Mouse (Mus musculus) spleen, postnatal 10 days (tissue): ENCODE measurements at regions not wholly inside any gene's neighbourhood (a gene's known extent, or its start where the extent isn't known, plus 50 kb on each side); places are given as distances from the start of the nearest gene placed in this dataset.
A peak's percentile ranks its signal among the peaks of the same experiment; 100 is the strongest.
"Not testable (repeated sequence)": the region's sequence is repeated elsewhere in the genome, so short reads cannot be mapped to it uniquely, and the experiment has no call there.

Experiments used
- DNase-seq, 2 experiments: peaks; one replicate each; pipeline ENCODE4 v3.0.0; 2021 to 2022; ENCODE audit warnings: low spot score in 2 of 2

- DNase-seq: peak; percentile 16 to 58
These were observed 54.0 kb upstream of the Usp47 start for GRCm38 (mm10) chr7:111969198-111969887.

- DNase-seq: no peak
These were observed 55.0 kb upstream of the Usp47 start for GRCm38 (mm10) chr7:111968261-111968660.

- DNase-seq: no peak
These were observed 56.6 kb upstream of the Usp47 start for GRCm38 (mm10) chr7:111966716-111967115.

GRCm38 (mm10) chr7:111963969-111964368 lies 59.3 kb upstream of the Usp47 start:
- DNase-seq: no peak

- no peak for DNase-seq
These were observed 63.3 kb upstream of the Usp47 start for GRCm38 (mm10) chr7:111959977-111960376.

GRCm38 (mm10) chr7:111956671-111957070 lies 66.6 kb upstream of the Usp47 start:
- DNase-seq: no peak

- no peak for DNase-seq
These were observed 83.7 kb upstream of the Usp47 start for GRCm38 (mm10) chr7:111939631-111940030.

GRCm38 (mm10) chr7:111937547-111937946 lies 85.8 kb upstream of the Usp47 start:
- no peak for DNase-seq

- no peak for DNase-seq
These were observed 86.2 kb upstream of the Usp47 start for GRCm38 (mm10) chr7:111937102-111937501.

GRCm38 (mm10) chr7:111932725-111933124 lies 90.6 kb upstream of the Usp47 start:
- no peak for DNase-seq

- no peak for DNase-seq
These were observed 103.3 kb upstream of the Usp47 start for GRCm38 (mm10) chr7:111919961-111920360.

- DNase-seq: no peak
These were observed 119.5 kb upstream of the Usp47 start for GRCm38 (mm10) chr7:111903741-111904231.

- no peak for DNase-seq
These were observed 117.2 kb upstream of the Galnt18 start for GRCm38 (mm10) chr7:111897016-111897415.

- DNase-seq: no peak
These were observed 116.5 kb upstream of the Galnt18 start for GRCm38 (mm10) chr7:111896255-111896654.

GRCm38 (mm10) chr7:111882991-111883390 lies 103.2 kb upstream of the Galnt18 start:
- no peak for DNase-seq

- no peak for DNase-seq
These were observed 100.4 kb upstream of the Galnt18 start for GRCm38 (mm10) chr7:111880067-111880675.

- DNase-seq: no peak
These were observed 97.8 kb upstream of the Galnt18 start for GRCm38 (mm10) chr7:111877591-111877990.

GRCm38 (mm10) chr7:111875949-111876348 lies 96.2 kb upstream of the Galnt18 start:
- no peak for DNase-seq

GRCm38 (mm10) chr7:111869337-111869736 lies 89.6 kb upstream of the Galnt18 start:
- no peak for DNase-seq

- DNase-seq: no peak
These were observed 83.3 kb upstream of the Galnt18 start for GRCm38 (mm10) chr7:111863035-111863434.

GRCm38 (mm10) chr7:111858291-111858690 lies 78.5 kb upstream of the Galnt18 start:
- not testable (repeated sequence) for DNase-seq

- DNase-seq: no peak
These were observed 77.2 kb upstream of the Galnt18 start for GRCm38 (mm10) chr7:111856977-111857376.

- DNase-seq: no peak
These were observed 75.5 kb upstream of the Galnt18 start for GRCm38 (mm10) chr7:111855309-111855708.
